Mouse (Mus musculus): ENCODE measurements around the gene Zfp810.
"Not testable (repeated sequence)": the region's sequence is repeated elsewhere in the genome, so short reads cannot be mapped to it uniquely, and the experiment has no call there.

The Zfp810 gene

GRCm38 (mm10) chr9:22307156-22307919 lies at the start of gene Zfp810:
TSS of gene Zfp810 (minus strand) at chr9:22307648.
- DNase-seq (ENCODE audit: low read depth), result peak; percentile 61

- no peak for DNase-seq (ENCODE audit: low read depth)
Observed at GRCm38 (mm10) chr9:22355919-22356318, 48.5 kb upstream of the Zfp810 start.

- DNase-seq (ENCODE audit: low read depth), result no peak
Observed at GRCm38 (mm10) chr9:22353901-22354300, 46.5 kb upstream of the Zfp810 start.

- no peak for DNase-seq (ENCODE audit: low read depth)
Observed at GRCm38 (mm10) chr9:22353465-22353864, 46.0 kb upstream of the Zfp810 start.

- DNase-seq (ENCODE audit: low read depth), result no peak
Observed at GRCm38 (mm10) chr9:22340331-22340730, 32.9 kb upstream of the Zfp810 start.

GRCm38 (mm10) chr9:22337217-22337616 lies 29.8 kb upstream of the Zfp810 start:
- no peak for DNase-seq (ENCODE audit: low read depth)

GRCm38 (mm10) chr9:22327475-22328387 lies 20.3 kb upstream of the Zfp810 start:
- DNase-seq (ENCODE audit: low read depth), result no peak

- no peak for DNase-seq (ENCODE audit: low read depth)
Observed at GRCm38 (mm10) chr9:22327099-22327474, 19.6 kb upstream of the Zfp810 start.

- DNase-seq (ENCODE audit: low read depth), result no peak
Observed at GRCm38 (mm10) chr9:22324579-22324978, 17.1 kb upstream of the Zfp810 start.

GRCm38 (mm10) chr9:22322381-22323211 lies 15.1 kb upstream of the Zfp810 start:
- no peak for DNase-seq (ENCODE audit: low read depth)

- no peak for DNase-seq (ENCODE audit: low read depth)
Observed at GRCm38 (mm10) chr9:22319109-22319508, 11.7 kb upstream of the Zfp810 start.

GRCm38 (mm10) chr9:22316047-22316446 lies 8.6 kb upstream of the Zfp810 start:
- DNase-seq (ENCODE audit: low read depth), result not testable (repeated sequence)

- DNase-seq (ENCODE audit: low read depth), result no peak
Observed at GRCm38 (mm10) chr9:22314066-22314465, 6.6 kb upstream of the Zfp810 start.

- DNase-seq (ENCODE audit: low read depth), result no peak
Observed at GRCm38 (mm10) chr9:22313218-22313617, 5.8 kb upstream of the Zfp810 start.

GRCm38 (mm10) chr9:22309651-22310050 lies 2.2 kb upstream of the Zfp810 start:
- peak; percentile 96 for DNase-seq (ENCODE audit: low read depth)

- DNase-seq (ENCODE audit: low read depth), result not testable (repeated sequence)
Observed at GRCm38 (mm10) chr9:22307920-22308262, 443 bp upstream of the Zfp810 start.

GRCm38 (mm10) chr9:22306726-22307125 lies 722 bp downstream of the Zfp810 start:
- DNase-seq (ENCODE audit: low read depth), result no peak

- DNase-seq (ENCODE audit: low read depth), result no peak
Observed at GRCm38 (mm10) chr9:22302199-22302598, 5.2 kb downstream of the Zfp810 start.

GRCm38 (mm10) chr9:22278733-22279132 lies 28.7 kb downstream of the Zfp810 start:
- DNase-seq (ENCODE audit: low read depth), result no peak

GRCm38 (mm10) chr9:22268886-22269285 lies 38.6 kb downstream of the Zfp810 start:
- DNase-seq (ENCODE audit: low read depth), result no peak

GRCm38 (mm10) chr9:22262611-22263010 lies 44.8 kb downstream of the Zfp810 start:
- no peak for DNase-seq (ENCODE audit: low read depth)

GRCm38 (mm10) chr9:22261594-22261993 lies 45.9 kb downstream of the Zfp810 start:
- DNase-seq (ENCODE audit: low read depth), result no peak

Data from fibroblast of lung, adult 2 months (primary cell).